Mouse (Mus musculus) neural tube, embryonic 12.5 days (tissue): ENCODE results near the gene Adh7. TPM values are rescaled to one million over a fixed set of nuclear protein-coding genes. Genes with fewer than 3 reads are reported as not detected.

ENCODE experiments used
- ATAC-seq: fragments of 200-750 bp; cut with Nextera tagmentation; 2 replicates; pipeline ENCODE4 v1.8.0; 2017; ENCODE audit warnings: low read depth, mild to moderate bottlenecking, moderate TSS enrichment, moderate library complexity; ENCODE audit not compliant: low FRiP score
- H3K27ac ChIP-seq: fragments of 300-500 bp; sonication (generic); 2 replicates; pipeline ENCODE4 v1.5.1; 2016
- H3K27me3 ChIP-seq: fragments of 300-500 bp; sonication (generic); replicated peaks from 2 replicates; pipeline ENCODE4 v1.6.1; 2016; ENCODE audit warnings: mild to moderate bottlenecking
- H3K36me3 ChIP-seq: fragments of 300-500 bp; sonication (generic); 2 replicates; pipeline ENCODE4 v1.6.1; 2016; ENCODE audit warnings: mild to moderate bottlenecking
- H3K4me1 ChIP-seq: fragments of 300-500 bp; sonication (generic); 2 replicates; pipeline ENCODE4 v1.6.1; 2016
- H3K4me2 ChIP-seq: fragments of 300-500 bp; sonication (generic); replicated peaks from 2 replicates; pipeline ENCODE4 v1.6.1; 2016; ENCODE audit warnings: mild to moderate bottlenecking
- H3K4me3 ChIP-seq: fragments of 300-500 bp; sonication (generic); 2 replicates; pipeline ENCODE4 v1.5.1; 2016
- H3K9ac ChIP-seq: fragments of 300-500 bp; sonication (generic); 2 replicates; pipeline ENCODE4 v1.6.1; 2016; ENCODE audit warnings: mild to moderate bottlenecking
- H3K9me3 ChIP-seq: fragments of 300-500 bp; sonication (generic); 2 replicates; pipeline ENCODE4 v1.6.1; 2016; ENCODE audit warnings: mild to moderate bottlenecking
- WGBS: fragments of 180-500 bp; shearing (Covaris S2); methylation state at CpG from one replicate; pipeline ENCODE4 v1.1.7; 2016; 5-methylcytosine and 5-hydroxymethylcytosine counted together
- polyA plus RNA-seq: library from polyadenylated mRNA; unstranded; fragments of >200 nt; fragmentation: Nextera tagmentation; extraction: Ambion mirVana; gene quantifications from 2 replicates; pipeline ENCODE4 v1.2.1, GENCODE M21; 2016

The Adh7 gene
- polyA plus RNA-seq, 1 experiment from 2014 or later, result not detected

DNA sequence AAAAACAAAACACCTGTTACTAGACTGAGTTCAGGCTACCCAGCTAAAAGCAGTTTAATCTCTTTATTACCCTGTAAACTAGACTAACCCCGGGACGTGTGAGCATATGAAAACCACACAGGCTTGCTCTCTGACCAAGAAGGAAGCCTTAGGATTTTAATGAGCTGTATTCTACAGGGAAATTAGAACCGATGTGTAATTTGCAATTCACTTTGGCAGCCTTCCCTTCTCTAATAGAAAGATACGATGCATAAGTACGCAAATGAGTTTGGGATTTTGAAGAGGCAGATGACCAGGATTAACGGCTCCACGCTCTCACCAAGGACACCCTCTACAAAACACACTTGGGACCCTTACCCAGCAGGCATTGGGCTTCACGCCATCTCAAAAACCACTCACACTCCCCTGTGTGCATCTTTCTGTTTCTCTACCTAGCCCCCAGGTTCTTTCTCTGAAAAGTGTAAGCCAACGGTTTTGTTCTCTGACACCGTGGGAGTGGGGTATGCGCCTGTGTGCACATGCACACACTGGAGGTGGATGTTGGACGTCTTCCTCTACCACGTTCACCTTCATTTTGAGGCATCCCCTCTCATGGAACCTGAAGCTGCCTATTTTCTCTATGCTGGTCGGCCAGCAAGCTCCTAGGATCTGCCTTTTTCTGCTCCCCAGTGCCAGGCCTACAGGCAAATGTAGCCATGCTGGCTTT is 24.6 kb downstream of the Adh7 start:
- Histone ChIP-seq H3K4me3 (no peak overlapping the region), H3K36me3 (no peaks in the 10 kb centered on the region), H3K4me2 (no peak overlapping the region), H3K4me1 (no peaks in the 10 kb centered on the region), H3K27me3 (no peaks in the 10 kb centered on the region), H3K9ac (no peak overlapping the region), H3K27ac (no peak overlapping the region), H3K9me3 (no peaks in the 10 kb centered on the region)
- 76% methylated on average over 14 of the region's 14 CpGs for WGBS
- ATAC-seq, result no peak

DNA sequence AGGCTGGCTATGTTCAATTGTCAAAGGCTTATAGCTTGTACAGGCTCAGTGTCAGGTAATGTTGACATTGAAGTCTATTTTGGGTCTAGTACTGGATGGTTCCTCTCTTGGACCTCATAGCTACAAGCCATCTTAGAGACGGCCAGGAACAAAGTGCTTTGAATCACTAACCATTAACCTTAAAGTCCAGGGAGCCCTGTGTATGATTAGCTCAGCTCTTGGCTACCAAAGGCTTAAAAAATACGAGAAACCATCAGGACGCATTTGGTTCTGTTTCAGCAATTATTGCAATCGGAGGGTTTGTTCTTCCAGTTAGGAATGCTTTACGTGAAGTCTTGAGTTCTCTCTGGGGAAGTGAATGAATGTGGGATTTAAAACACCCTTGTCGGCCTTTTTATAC is 25.4 kb downstream of the Adh7 start:
- H3K27ac ChIP-seq, result no peak overlapping the region
- ATAC-seq, result no peak
- H3K4me1 ChIP-seq, result no peaks in the 10 kb centered on the region
- no peak overlapping the region for H3K4me3 ChIP-seq
- H3K9ac ChIP-seq, result no peak overlapping the region
- no peaks in the 10 kb centered on the region for H3K27me3 ChIP-seq
- no peak overlapping the region for H3K4me2 ChIP-seq
- WGBS, result 88% methylated on average over 6 of the region's 6 CpGs
- no peaks in the 10 kb centered on the region for H3K9me3 ChIP-seq
- H3K36me3 ChIP-seq, result no peaks in the 10 kb centered on the region

DNA sequence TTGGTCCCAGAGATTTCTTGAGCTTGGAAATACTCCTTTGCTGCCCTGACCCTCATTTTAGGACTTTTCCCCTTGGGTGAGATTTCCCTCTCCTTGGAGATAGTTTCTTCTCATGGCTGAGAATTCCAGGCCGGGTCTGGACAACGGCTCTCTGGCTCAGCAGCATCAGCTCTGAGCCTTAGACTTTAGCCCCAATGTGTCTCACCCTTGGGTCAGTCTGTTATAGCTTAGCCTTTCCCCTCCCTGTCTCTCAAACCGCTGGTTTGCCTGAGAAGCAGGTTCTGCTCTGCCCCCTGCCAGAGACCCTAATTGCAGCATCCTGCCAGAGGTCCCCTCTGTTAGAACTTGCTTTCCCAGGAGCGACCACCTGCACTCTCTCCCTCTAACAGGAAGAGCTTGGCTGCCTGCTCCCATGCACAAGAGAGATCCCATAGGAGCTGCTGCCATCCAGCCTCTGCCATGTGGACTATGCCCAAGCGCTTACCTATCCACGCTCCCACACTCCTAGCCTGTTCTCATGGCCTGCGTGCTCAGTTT is 26.8 kb downstream of the Adh7 start:
- no peak for ATAC-seq
- H3K4me3 ChIP-seq, result no peak overlapping the region
- H3K27ac ChIP-seq, result no peak overlapping the region
- H3K9me3 ChIP-seq, result no peaks in the 10 kb centered on the region
- WGBS, result 74% methylated on average over 7 of the region's 7 CpGs
- H3K4me2 ChIP-seq, result no peak overlapping the region
- no peaks in the 10 kb centered on the region for H3K4me1 ChIP-seq
- H3K36me3 ChIP-seq, result no peaks in the 10 kb centered on the region
- no peak overlapping the region for H3K9ac ChIP-seq
- H3K27me3 ChIP-seq, result no peaks in the 10 kb centered on the region

DNA sequence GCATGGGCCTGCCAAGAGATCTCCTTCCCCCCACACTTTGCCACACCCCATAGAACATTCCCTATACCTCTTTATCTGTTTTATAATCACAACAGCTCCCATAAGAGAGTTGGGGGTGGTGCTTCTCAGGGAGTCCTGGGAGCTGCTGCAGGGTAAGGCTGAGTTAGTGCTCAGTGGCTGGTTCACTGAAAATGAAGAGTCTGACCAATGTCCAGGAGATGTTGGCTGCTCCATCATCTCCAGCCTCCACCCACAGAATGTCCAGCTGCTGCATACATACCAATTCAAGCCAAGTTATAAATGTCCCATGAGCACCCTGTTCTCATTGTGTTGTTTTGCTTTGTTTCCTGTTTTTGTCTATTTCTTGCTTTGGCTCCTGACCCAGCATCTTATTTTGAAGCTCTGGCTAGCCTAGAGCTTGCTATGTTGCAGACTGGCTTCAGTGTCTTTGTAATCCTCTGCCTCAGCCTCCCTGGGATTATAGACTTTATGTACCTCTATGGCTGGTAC is 29.0 kb downstream of the Adh7 start:
- Histone ChIP-seq H3K27me3 (no peaks in the 10 kb centered on the region), H3K27ac (no peak overlapping the region), H3K4me3 (no peak overlapping the region), H3K36me3 (no peaks in the 10 kb centered on the region), H3K9ac (no peak overlapping the region), H3K9me3 (no peaks in the 10 kb centered on the region), H3K4me1 (no peaks in the 10 kb centered on the region), H3K4me2 (no peak overlapping the region)
- no peak for ATAC-seq

DNA sequence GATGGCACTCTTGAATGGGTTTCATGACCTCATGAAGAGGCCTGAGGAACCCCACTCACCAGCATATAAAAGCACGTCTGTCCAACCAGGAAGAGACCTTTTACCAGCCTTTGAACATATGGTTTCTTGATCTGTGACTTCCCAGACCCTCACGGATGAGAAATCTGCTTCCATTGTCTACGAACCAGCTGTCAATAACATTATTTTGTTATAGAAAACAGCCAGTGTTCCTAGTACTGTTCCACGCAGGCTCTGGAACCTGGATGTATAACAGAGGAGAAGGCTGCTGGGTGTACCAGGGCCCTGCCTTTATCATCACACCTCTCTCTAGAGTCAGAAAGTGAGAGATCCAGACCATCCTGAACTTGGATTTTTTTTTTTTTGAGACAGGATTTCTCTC is 29.7 kb downstream of the Adh7 start:
- Histone ChIP-seq H3K27me3 (no peaks in the 10 kb centered on the region), H3K9ac (no peak overlapping the region), H3K4me3 (no peak overlapping the region), H3K27ac (no peak overlapping the region), H3K4me2 (no peak overlapping the region), H3K36me3 (no peaks in the 10 kb centered on the region), H3K4me1 (no peaks in the 10 kb centered on the region), H3K9me3 (no peaks in the 10 kb centered on the region)
- 87% methylated on average over 4 of the region's 4 CpGs for WGBS
- no peak for ATAC-seq

DNA sequence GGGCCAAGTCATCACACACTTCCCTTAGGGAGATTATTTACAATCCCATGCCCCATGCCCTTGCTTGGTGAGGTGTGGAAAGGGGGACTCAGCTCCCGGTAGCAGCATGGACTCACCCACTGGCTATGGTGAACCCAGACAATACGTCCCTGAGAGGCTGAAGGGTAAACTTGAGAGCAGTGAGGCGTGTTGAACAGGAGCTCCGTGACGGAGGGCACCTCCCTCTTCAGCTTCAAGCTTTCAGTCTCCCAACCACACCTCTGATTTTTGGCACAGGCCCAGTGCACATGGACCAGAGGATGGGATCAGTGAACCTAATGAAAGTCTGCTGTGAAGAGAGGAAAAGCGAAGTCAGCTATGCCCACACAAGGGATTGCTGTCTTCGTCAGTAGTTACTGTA is 30.5 kb downstream of the Adh7 start:
- Histone ChIP-seq H3K36me3 (no peaks in the 10 kb centered on the region), H3K9ac (no peak overlapping the region), H3K27ac (no peak overlapping the region), H3K27me3 (no peaks in the 10 kb centered on the region), H3K9me3 (no peaks in the 10 kb centered on the region), H3K4me2 (no peak overlapping the region), H3K4me3 (no peak overlapping the region), H3K4me1 (no peaks in the 10 kb centered on the region)
- WGBS, result 84% methylated on average over 7 of the region's 7 CpGs
- ATAC-seq, result no peak

DNA sequence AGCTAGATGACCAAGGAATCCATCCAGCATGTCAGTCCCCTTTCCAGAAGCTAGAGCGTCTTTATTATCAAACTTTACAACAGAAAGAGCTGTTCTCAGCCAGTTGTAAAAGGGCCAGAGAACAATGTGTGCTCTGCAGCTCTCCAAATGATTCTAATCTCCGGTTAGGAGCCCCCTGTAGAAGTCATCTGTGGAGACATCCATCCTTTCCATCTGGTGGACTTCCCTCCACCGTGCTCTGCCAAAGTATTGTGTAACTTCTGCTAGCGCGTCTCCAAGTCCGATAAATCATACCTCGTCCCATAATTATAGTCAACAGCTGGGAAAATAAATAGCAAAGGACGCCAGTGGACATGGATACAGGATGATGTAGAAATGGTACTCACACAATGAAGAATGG is 31.2 kb downstream of the Adh7 start:
- H3K27ac ChIP-seq, result no peak overlapping the region
- ATAC-seq, result no peak
- WGBS, result 81% methylated on average over 8 of the region's 8 CpGs

DNA sequence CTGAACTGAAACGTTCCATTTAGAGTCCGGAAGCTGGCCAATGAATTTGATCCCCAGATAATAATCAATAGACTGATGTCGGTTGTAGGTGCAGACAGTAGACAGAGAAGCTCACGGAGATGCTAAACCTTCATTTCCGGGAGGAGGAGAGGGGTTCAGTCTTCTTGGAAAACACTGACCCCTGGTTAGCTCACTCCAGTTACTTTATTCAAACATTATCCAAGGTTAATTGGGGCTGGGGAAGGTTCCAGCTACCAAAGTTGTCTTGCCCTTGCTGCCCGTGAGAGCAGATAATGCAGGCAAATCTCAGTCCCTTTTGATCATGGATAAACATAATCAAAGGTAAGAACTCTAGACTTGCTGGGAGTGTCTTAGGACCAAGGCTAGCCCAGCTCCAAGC is 33.6 kb downstream of the Adh7 start:
- 87% methylated on average over 6 of the region's 6 CpGs for WGBS
- ATAC-seq, result no peak

More for the DNA sequence above, 31.2 kb downstream of the Adh7 start:
- Histone ChIP-seq H3K4me2 (no peak overlapping the region), H3K36me3 (no peaks in the 10 kb centered on the region), H3K9me3 (no peaks in the 10 kb centered on the region), H3K4me1 (no peaks in the 10 kb centered on the region), H3K27me3 (no peaks in the 10 kb centered on the region), H3K9ac (no peak overlapping the region), H3K4me3 (no peak overlapping the region)

DNA sequence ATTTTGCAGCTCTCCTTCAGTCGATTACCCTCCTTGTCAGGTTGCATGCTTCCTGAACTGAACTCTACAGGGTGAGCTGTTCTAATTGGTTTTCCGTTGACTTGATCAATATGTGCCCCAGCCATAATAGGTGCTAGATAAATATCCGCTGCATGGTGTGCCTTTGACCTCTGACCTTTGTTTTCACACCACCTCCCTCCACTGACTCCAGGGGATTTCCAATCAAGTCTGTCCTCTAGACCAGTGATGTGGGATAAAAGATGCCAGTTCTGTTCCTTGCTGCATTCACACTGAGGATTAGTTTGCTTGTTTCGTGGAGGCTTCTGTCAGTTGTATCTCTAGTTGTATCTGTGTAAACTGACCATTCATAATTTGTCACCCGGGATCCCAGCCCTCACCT is 36.6 kb downstream of the Adh7 start:
- no peak for ATAC-seq

More for the DNA sequence above, 33.6 kb downstream of the Adh7 start:
- Histone ChIP-seq H3K27ac (no peak overlapping the region), H3K9ac (no peak overlapping the region), H3K4me1 (no peaks in the 10 kb centered on the region), H3K4me2 (no peak overlapping the region), H3K27me3 (no peaks in the 10 kb centered on the region), H3K9me3 (no peaks in the 10 kb centered on the region), H3K36me3 (no peaks in the 10 kb centered on the region), H3K4me3 (no peak overlapping the region)

DNA sequence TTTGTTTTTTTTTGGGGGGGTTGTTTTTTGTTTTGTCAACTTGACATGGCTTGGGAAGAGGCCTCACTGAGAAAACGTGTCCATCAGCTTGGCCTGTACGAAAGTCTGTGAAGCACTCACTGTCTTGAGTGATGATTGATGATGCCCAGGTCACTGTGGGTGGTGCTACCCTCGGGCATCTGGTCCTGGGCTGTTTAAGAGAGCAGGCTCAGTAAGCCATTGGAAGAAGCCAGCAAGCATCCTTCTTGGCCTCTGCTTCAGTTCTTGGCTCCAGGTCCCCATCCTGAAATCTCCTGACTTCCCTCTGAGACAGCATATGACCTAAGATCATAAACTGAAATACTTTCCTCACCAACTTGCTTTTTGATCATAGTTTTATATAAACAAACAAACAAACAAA is 37.8 kb downstream of the Adh7 start:
- H3K9ac ChIP-seq, result no peak overlapping the region
- H3K4me2 ChIP-seq, result no peak overlapping the region
- no peaks in the 10 kb centered on the region for H3K27me3 ChIP-seq
- 42% methylated on average over 3 of the region's 3 CpGs for WGBS
- ATAC-seq, result no peak
- no peak overlapping the region for H3K27ac ChIP-seq
- H3K9me3 ChIP-seq, result no peaks in the 10 kb centered on the region
- no peak overlapping the region for H3K4me3 ChIP-seq
- no peaks in the 10 kb centered on the region for H3K36me3 ChIP-seq
- no peaks in the 10 kb centered on the region for H3K4me1 ChIP-seq

More for the DNA sequence above, 36.6 kb downstream of the Adh7 start:
- Histone ChIP-seq H3K9me3 (no peaks in the 10 kb centered on the region), H3K9ac (no peak overlapping the region), H3K27ac (no peak overlapping the region), H3K27me3 (no peaks in the 10 kb centered on the region), H3K4me3 (no peak overlapping the region), H3K4me2 (no peak overlapping the region), H3K36me3 (no peaks in the 10 kb centered on the region), H3K4me1 (no peaks in the 10 kb centered on the region)
- 69% methylated on average over 5 of the region's 5 CpGs for WGBS

DNA sequence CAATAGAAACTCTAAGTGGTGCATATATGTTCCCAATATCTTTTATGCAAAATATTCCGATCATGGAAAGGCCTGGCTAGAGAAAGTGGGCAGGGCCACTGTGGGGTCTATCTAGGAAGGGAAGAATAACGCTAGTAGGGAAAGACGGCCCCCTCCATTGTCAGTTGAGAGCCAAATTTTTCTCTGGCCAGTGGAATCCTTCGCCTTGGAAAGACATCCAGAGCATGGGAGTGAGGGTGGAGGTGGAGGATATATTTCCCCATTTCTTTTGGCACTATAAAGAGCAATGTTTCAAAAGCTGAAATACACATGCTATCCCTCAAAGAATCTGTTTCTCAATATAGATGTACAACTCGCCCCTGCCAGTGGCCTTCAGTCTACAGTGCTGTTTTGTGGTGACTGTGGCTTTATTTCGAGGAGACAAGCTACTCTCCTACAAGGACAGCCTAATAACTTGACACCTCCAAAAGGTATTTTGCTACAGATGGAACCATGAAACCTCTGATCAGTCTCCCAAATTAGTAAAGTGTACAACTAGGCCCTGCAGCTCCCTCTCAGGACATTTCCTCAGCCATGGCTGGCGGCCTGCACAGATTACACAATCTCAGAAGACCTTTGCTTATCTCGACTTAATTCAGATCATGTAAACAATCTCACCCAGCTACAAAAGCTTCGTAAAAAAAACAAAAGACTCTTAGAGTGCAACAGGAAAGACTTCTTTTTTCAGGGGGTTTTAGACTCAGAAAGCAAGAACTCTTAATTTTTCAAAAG is 38.4 kb downstream of the Adh7 start:
- H3K9me3 ChIP-seq, result no peaks in the 10 kb centered on the region
- no peaks in the 10 kb centered on the region for H3K36me3 ChIP-seq
- no peak overlapping the region for H3K4me2 ChIP-seq
- no peaks in the 10 kb centered on the region for H3K27me3 ChIP-seq
- no peak overlapping the region for H3K4me3 ChIP-seq
- H3K9ac ChIP-seq, result no peak overlapping the region
- no peak for ATAC-seq
- no peaks in the 10 kb centered on the region for H3K4me1 ChIP-seq
- no peak overlapping the region for H3K27ac ChIP-seq
- 87% methylated on average over 9 of the region's 9 CpGs for WGBS

DNA sequence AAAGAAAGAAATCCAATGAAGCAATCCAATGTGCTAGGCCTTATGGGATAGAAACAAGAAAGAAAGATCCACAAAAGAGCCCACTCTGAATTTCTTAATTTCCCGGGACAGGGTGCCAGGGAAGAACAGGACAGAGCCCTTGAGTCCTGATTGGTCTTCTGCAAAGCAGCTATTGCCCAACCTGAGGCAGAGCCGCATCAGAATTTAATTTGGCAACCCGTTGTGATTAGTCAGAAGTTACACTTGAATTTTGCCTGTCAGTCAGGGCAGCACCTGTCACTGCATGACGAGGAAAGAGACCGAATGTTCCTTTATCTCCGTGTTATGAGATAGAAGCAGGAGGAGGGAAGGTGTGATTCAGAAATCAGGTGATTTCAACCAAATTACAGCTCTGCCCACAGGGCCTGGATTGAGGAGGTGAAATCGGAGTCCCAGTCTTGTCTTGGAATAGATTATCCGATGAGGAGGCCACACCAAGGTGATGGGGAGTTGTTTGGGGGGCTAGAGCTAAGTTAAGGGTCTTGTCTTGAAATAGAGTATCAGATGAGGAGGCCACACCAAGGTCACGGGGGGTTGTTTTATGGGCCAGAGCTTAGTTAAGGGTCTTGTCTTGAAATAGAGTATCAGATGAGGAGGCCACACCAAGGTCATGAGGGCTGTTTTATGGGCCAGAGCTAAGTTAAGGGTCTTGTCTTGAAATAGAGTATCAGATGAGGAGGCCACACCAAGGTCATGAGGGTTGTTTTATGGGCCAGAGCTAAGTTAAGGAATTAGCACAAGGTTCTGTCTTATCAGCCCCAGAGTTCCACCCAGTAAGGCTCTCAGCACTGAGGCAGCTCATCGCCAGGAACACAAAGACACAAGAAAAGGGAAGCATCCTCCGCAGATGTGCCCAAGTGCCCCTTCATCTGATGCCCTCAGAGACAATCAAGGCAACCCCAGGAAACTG is 43.4 kb downstream of the Adh7 start, which contains the start of gene Adh1:
Gene Adh1 (plus strand): TSS at position 271 of the 949 bp plus-strand sequence.
- 87% methylated on average over 11 of the region's 11 CpGs for WGBS
- H3K4me3 ChIP-seq, result no peak within 1 kb of the TSS
- H3K27ac ChIP-seq, result no peak within 1 kb of the TSS
- H3K9me3 ChIP-seq, result no peaks in the 10 kb centered on the region
- no peak within 1 kb of the TSS for H3K9ac ChIP-seq
- H3K36me3 ChIP-seq, result no peaks in the 10 kb centered on the region
- no peaks in the 10 kb centered on the region for H3K27me3 ChIP-seq
- H3K4me2 ChIP-seq, result no peak within 1 kb of the TSS
- no peak for ATAC-seq
- no peaks in the 10 kb centered on the region for H3K4me1 ChIP-seq
